Mouse (Mus musculus) testis, postnatal 10 days (tissue): ENCODE measurements around the gene Pitpnb.

Source experiments
- DNase-seq: peaks from one replicate; pipeline ENCODE4 v3.0.0; 2021; ENCODE audit warnings: low spot score

Pitpnb gene

GRCm38 (mm10) chr5:111330417-111331098 lies at the start of gene Pitpnb:
Gene Pitpnb, plus strand, starts transcription at chr5:111330763.
- peak; percentile 100 for DNase-seq

GRCm38 (mm10) chr5:111284420-111285175 lies 46.0 kb upstream of the Pitpnb start:
- peak; percentile 38 for DNase-seq

GRCm38 (mm10) chr5:111287571-111287970 lies 43.0 kb upstream of the Pitpnb start:
- DNase-seq, result no peak

- DNase-seq, result no peak
Observed at GRCm38 (mm10) chr5:111288486-111288885, 42.1 kb upstream of the Pitpnb start.

- DNase-seq, result no peak
Observed at GRCm38 (mm10) chr5:111290071-111290470, 40.5 kb upstream of the Pitpnb start.

GRCm38 (mm10) chr5:111291639-111292038 lies 38.9 kb upstream of the Pitpnb start:
- DNase-seq, result no peak

GRCm38 (mm10) chr5:111297801-111298200 lies 32.8 kb upstream of the Pitpnb start:
- no peak for DNase-seq

- DNase-seq, result no peak
Observed at GRCm38 (mm10) chr5:111298706-111299105, 31.9 kb upstream of the Pitpnb start.

- DNase-seq, result no peak
Observed at GRCm38 (mm10) chr5:111300776-111301175, 29.8 kb upstream of the Pitpnb start.

GRCm38 (mm10) chr5:111301736-111302135 lies 28.8 kb upstream of the Pitpnb start:
- no peak for DNase-seq

GRCm38 (mm10) chr5:111304730-111305129 lies 25.8 kb upstream of the Pitpnb start:
- DNase-seq, result no peak

- DNase-seq, result no peak
Observed at GRCm38 (mm10) chr5:111310185-111310584, 20.4 kb upstream of the Pitpnb start.

- DNase-seq, result no peak
Observed at GRCm38 (mm10) chr5:111313833-111314232, 16.7 kb upstream of the Pitpnb start.

- no peak for DNase-seq
Observed at GRCm38 (mm10) chr5:111315061-111315460, 15.5 kb upstream of the Pitpnb start.

- DNase-seq, result no peak
Observed at GRCm38 (mm10) chr5:111317526-111317925, 13.0 kb upstream of the Pitpnb start.

GRCm38 (mm10) chr5:111318946-111319345 lies 11.6 kb upstream of the Pitpnb start:
- DNase-seq, result no peak

GRCm38 (mm10) chr5:111325813-111326212 lies 4.8 kb upstream of the Pitpnb start:
- no peak for DNase-seq

GRCm38 (mm10) chr5:111327420-111327819 lies 3.1 kb upstream of the Pitpnb start:
- no peak for DNase-seq

GRCm38 (mm10) chr5:111329782-111330416 lies 664 bp upstream of the Pitpnb start:
- DNase-seq, result no peak

- no peak for DNase-seq
Observed at GRCm38 (mm10) chr5:111331099-111331435, 504 bp downstream of the Pitpnb start.

GRCm38 (mm10) chr5:111335939-111336691 lies 5.6 kb downstream of the Pitpnb start:
- DNase-seq, result no peak

GRCm38 (mm10) chr5:111341609-111342008 lies 11.0 kb downstream of the Pitpnb start:
- DNase-seq, result no peak
